Mouse (Mus musculus): Measurements from ENCODE around the gene Ephb4.

Gene Ephb4

GRCm38 (mm10) chr5:137349384-137350204, at the start of gene Ephb4:
Gene Ephb4, plus strand, starts transcription at chr5:137350109.
- DNase-seq (ENCODE audit: extremely low spot score, low read depth, low spot score), result no peak

GRCm38 (mm10) chr5:137301253-137301652, 48.7 kb upstream of the Ephb4 start:
- no peak for DNase-seq (ENCODE audit: extremely low spot score, low read depth, low spot score)

- no peak for DNase-seq (ENCODE audit: extremely low spot score, low read depth, low spot score)
Observed at GRCm38 (mm10) chr5:137303609-137304008, 46.3 kb upstream of the Ephb4 start.

- no peak for DNase-seq (ENCODE audit: extremely low spot score, low read depth, low spot score)
Observed at GRCm38 (mm10) chr5:137304165-137304564, 45.7 kb upstream of the Ephb4 start.

GRCm38 (mm10) chr5:137304816-137305215, 45.1 kb upstream of the Ephb4 start:
- DNase-seq (ENCODE audit: extremely low spot score, low read depth, low spot score), result no peak

GRCm38 (mm10) chr5:137305822-137306221, 44.1 kb upstream of the Ephb4 start:
- no peak for DNase-seq (ENCODE audit: extremely low spot score, low read depth, low spot score)

GRCm38 (mm10) chr5:137306439-137307005, 43.4 kb upstream of the Ephb4 start:
- no peak for DNase-seq (ENCODE audit: extremely low spot score, low read depth, low spot score)

GRCm38 (mm10) chr5:137307071-137307912, 42.6 kb upstream of the Ephb4 start, which contains the start of gene Srrt:
Gene Srrt, minus strand, starts transcription at chr5:137307674.
- peak; percentile 98 for DNase-seq (ENCODE audit: extremely low spot score, low read depth, low spot score)

GRCm38 (mm10) chr5:137308356-137308755, 41.6 kb upstream of the Ephb4 start:
- no peak for DNase-seq (ENCODE audit: extremely low spot score, low read depth, low spot score)

- DNase-seq (ENCODE audit: extremely low spot score, low read depth, low spot score), result no peak
Observed at GRCm38 (mm10) chr5:137313466-137314192, 36.3 kb upstream of the Ephb4 start.

GRCm38 (mm10) chr5:137314193-137315083, 35.5 kb upstream of the Ephb4 start, which contains the start of gene Trip6:
Gene Trip6, minus strand, starts transcription at chr5:137314404.
- DNase-seq (ENCODE audit: extremely low spot score, low read depth, low spot score), result peak; percentile 77

- DNase-seq (ENCODE audit: extremely low spot score, low read depth, low spot score), result no peak
Observed at GRCm38 (mm10) chr5:137315084-137315903, 34.6 kb upstream of the Ephb4 start.

GRCm38 (mm10) chr5:137317361-137317760, 32.5 kb upstream of the Ephb4 start:
- DNase-seq (ENCODE audit: extremely low spot score, low read depth, low spot score), result no peak

GRCm38 (mm10) chr5:137318570-137318969, 31.3 kb upstream of the Ephb4 start:
- no peak for DNase-seq (ENCODE audit: extremely low spot score, low read depth, low spot score)

- no peak for DNase-seq (ENCODE audit: extremely low spot score, low read depth, low spot score)
Observed at GRCm38 (mm10) chr5:137320996-137321395, 28.9 kb upstream of the Ephb4 start.

- DNase-seq (ENCODE audit: extremely low spot score, low read depth, low spot score), result no peak
Observed at GRCm38 (mm10) chr5:137330910-137331309, 19.0 kb upstream of the Ephb4 start.

GRCm38 (mm10) chr5:137332857-137333511, 16.9 kb upstream of the Ephb4 start:
- DNase-seq (ENCODE audit: extremely low spot score, low read depth, low spot score), result no peak

- no peak for DNase-seq (ENCODE audit: extremely low spot score, low read depth, low spot score)
Observed at GRCm38 (mm10) chr5:137333512-137334174, 16.3 kb upstream of the Ephb4 start, which contains the start of gene Slc12a9. Gene Slc12a9, minus strand, starts transcription at chr5:137333597.

Data from hindlimb bud, embryonic 11.5 days (tissue).